Mouse (Mus musculus) kidney, postnatal 10 days (tissue): Measurements from ENCODE around the gene Slc7a1.

Experiments
- DNase-seq: peaks from one replicate; pipeline ENCODE4 v3.0.0; 2021; ENCODE audit warnings: mixed read lengths

Gene Slc7a1

DNA sequence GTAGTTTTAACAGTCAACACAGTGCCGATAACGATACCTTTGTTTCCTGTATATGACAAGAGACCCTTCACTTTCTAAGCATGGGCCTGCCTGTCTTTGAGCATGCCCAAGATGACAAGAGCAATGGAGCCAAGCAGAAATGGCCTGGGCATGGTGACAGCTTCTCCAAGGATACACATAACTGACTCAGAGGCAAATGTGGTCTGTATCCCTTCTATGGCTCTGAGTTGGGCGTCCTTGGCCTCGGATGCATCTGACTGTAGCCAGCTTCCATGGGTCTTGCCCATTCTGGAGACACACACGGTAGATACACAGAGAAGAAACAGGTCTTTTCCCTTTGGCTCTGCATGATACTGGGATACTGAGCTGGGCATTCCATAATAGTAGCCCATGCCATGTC, 84.8 kb downstream of the Slc7a1 start:
- DNase-seq = peak; percentile 1

DNA sequence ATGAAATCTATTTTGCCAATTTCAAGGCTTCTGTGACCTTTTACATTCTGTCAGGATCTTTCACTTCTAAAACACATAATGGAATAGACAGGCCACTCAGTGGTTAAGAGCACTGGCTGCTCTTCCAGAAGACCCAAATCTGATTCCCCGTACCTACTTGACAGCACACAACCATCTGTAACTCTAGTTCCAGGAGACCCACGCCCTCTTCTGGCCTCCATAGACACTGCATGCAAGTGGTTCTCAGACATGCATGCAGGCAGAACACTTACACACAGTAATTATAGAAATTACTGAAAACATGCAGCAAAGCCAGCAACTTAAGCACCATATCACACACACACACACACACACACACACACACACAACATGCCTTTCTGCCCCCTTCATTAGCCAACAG, 87.3 kb downstream of the Slc7a1 start:
- peak; percentile 6 for DNase-seq

DNA sequence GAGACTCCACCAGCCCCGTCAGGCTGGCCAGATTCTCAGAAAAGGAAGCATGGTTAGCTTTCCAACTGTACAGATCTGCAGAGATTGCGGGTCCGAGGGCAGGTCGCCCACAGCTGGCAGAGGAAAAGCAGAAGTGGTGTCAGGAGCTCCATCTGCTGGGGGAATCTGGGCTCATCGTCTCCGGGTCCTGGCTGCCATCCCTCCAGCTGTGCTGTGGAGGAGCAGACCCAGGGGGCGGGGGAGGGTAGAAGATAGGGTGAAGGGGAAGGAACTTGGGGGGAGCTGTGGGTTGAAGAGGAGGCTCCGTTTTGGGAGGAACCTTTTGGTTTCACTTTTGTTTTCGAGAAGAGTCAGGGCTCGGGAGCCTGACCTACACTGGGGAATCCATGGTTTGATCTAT, 88.9 kb downstream of the Slc7a1 start:
- peak; percentile 18 for DNase-seq

DNA sequence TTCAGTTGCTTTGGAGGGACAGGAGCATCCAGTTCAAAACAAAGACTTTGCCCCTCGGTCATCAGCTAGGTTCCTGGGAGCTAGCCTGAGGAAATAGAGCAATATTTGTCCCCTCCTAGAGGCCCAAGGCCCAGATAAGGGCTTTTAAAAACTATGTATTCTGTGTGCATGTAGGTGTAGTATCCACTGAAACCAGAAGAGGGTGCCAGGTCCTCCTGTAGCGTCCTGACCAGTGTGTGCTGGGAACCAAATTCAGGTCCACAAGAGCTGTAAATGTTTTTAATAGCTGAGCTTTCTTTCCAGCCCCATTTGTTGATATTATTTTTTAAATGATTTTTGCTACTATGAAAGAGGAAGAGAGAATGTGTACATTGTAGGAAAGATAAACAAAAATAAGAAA, 95.6 kb downstream of the Slc7a1 start:
- DNase-seq = no peak

DNA sequence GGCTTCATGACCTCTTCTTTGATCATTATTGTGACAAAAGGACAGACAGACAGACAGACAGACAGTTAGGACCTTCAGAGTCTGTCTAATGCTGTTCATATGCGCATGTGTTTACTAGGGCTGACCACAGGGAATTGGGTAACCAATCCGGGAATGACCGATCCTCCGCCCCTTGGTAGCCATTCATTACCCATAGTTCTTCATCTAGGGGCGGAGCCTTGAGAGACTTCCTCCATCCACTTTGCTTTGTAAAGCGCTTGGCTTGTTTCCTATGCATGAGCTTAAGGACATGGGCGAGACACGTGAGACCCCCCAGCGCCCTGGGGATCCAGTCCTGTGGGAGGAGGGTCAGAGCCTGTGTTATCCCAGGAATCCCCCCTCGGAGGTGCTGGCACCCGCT, 96.7 kb downstream of the Slc7a1 start:
- DNase-seq = no peak

DNA sequence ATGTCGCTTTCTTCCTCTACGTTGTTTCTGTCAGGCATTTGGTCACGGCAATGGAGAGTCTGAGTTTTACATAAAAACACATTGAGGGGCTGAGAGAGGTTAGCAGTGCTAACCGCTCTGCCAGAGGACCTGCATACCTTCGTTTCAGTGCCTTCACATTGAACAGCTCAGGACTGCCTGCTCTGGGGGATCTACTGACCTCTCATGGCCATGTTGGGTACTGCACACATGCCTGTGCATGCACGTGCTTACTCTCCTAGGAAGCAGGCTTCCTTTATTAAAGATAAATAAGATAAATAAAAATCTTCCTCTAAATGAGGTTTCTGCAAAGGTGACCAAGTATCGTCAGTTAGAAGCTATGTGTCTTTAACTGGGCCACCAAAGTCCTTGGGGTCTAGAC, 106.4 kb downstream of the Slc7a1 start:
- peak; percentile 18 for DNase-seq

DNA sequence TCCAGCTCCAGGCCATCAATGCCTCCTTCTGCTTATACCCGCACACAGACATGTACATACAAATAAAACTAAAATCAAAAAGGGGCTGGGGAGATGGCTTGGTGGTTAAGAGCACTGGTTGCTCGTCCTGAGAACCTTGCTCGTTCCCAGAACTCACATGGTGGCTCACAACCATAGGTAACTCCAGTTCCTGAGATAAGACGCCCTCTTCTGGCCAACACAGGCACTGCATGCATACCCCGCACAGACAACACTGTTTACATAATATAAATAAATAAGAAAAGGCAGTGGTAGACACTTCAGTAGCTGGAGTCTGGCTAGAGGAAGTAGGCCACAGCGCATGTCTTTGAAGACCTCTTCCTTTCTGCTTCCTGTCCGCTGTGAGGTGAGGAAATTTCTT, 106.8 kb downstream of the Slc7a1 start:
- DNase-seq = no peak

DNA sequence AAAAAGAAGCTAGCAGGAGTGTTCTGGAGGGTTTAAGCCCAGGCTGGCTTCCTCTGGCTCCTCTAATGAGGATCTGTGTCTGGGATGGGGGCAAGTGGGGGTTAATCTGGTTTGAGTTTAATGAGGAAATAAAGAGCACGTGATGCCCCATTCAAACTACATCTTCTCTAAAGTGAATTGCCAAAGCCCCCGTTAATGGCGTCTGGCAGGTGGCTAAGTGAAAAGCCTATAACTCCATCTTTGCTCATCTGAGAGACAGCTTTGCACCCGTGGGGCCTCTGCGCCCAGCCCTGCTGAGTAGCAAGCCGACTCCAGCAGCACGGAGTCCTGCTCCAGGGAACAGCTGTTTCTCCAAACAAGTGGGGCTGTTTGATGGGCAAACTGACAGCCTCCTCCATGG, 109.8 kb downstream of the Slc7a1 start:
- DNase-seq = no peak

DNA sequence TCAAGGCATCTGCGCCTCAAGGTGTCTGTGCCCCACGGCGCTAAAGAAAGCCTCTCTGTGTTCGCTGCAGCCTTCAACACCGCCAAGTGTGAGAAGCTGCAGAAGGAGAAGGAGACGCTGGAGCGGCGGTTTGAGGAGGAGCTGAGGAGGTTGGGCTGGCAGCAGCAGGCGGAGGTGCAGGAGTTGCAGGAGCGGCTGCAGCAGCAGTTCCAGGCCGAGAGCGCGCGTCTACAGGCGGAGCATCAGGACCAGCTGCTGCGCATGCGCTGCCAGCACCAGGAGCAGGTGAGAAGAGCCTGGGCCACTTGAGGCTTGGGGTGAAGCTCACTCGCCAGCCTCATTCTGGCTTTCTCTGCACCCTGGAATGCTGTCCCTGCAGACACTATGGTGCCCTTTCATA, 110.9 kb downstream of the Slc7a1 start:
- no peak for DNase-seq

DNA sequence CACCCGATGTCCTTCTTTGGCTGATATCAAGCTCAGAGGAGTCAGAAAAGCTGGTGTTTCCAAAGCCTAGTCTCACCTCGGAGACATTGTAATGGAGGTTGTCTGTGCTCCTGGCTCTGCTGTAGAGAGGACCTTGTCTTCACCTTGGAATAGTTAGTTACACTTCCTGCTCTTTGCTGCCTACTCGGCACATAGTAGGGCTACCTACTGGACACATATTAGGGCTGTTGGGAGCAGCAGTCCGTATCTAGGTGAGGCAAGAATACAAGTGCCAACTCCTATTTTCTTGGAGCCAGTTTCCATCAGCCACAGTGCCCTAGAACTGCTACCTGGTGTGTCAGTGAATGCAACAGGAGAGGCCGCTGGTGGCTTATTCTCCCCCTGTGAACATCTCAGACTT, 112.2 kb downstream of the Slc7a1 start:
- no peak for DNase-seq

DNA sequence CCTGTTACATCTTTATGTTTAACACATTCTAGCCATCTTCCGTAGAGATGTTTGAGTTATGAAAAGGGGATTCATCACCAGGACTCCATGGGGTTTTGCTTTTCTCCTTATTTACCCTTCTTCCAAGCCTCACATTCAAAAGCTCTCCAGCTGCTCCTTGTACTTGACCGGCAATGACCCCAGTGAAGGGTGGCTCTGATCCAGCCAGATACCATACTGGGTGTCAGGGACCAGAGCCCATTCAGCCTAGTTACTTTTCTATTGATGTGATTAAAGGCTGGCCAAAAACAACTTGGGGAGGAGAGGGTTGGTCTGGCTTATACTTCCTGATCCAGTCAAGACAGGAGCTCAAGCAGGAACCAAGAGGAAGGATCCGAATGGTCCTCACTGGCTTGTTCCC, 116.1 kb downstream of the Slc7a1 start:
- DNase-seq = peak; percentile 27

DNA sequence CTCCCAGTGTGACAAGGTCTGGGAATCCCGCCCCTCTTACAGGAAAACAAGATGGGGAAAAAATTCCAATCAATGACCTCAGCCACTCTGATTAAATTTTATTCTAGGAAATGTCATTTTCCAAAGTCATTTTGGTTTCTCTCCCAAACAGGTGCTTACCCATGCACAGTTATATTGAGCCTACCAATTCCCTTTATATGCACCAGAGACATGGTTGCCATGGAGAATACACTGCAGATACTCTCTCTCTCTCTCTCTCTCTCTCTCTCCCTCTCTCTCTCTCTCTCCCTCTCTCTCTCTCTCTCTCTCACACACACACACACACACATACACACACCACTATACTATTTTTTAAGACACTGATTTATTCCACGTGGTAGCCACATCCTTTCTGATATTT, 116.5 kb downstream of the Slc7a1 start:
- DNase-seq = no peak

DNA sequence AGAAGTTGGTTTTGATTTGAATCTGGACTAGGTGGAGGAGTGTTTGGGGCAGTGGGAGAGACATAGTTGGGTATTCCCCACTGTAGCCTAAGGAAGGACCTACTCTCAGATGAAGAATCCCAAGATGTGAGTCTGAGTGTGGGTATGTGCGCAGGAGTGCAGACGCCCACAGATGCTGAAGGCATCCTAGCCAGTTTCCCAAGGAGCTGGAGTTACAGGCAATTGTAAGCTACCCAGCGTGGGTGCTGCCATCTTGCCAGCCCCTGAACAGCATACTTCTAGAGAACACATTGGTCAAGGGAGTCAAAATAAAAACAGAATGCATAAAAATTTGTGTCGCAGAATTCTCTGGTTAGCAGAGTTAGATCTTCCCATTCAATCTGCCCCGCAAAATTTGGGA, 117.1 kb downstream of the Slc7a1 start:
- DNase-seq = no peak

DNA sequence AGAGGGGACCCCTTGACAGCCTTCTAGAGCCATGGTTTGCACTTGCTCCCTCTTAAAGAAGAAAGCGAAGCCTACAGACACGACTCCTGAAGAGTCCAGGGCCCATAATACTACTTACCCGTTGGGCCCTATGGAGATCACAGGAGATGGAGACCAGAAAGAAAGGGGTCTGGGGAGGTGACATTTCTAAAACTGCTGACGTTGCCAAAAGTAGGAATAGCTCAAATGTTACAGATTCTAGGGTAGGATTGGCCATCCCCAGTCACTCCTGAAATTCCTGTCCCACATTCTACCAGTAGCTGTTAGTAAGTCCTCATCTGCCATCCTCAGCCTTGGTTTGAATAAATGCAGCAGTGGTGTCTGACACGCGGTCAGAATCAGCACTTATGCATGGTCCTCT, 117.6 kb downstream of the Slc7a1 start:
- DNase-seq = no peak

DNA sequence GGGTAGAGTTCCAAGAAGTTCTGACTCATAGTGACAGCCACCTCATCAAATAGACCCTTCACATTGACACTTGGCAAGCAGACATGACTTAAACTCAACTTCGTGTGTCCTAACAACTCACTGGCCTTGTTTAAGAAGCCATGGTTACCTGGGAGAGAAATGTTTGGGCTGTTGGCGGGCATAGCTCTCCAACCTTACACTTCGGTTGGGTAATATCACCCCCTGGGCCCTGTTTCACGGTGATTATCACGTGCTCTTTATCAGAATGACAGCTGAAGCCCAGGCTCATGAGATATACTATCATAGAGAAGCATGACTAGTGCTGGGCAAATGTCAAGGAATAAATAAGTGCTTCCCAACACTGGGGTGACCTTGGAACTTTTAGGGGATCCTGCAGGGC, 119.4 kb downstream of the Slc7a1 start:
- DNase-seq = no peak

DNA sequence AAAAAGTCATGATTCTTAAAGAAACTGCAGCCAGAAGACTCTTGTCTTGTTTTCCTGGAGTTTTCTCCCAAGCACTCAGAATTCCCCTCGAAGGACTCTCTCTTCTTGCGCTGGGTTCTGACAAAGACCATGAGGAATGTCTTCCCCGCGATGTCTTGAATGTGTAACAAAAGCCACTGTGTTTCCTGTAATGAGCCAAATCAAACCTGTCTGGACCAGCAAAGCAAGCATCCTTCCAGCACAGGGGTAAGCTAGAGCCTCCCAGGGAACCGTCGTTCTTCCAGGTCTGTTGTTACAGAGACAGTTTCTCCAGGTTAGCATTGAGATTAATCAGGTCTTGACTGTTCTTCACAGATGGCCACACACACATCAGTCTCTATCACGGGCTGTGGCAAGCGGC, 121.5 kb downstream of the Slc7a1 start:
- no peak for DNase-seq
